Mouse (Mus musculus) right cerebral cortex, postnatal 36 days (tissue): Measurements from ENCODE around the gene Rtl10.
"Not testable (repeated sequence)": the region's sequence is repeated elsewhere in the genome, so short reads cannot be mapped to it uniquely, and the experiment has no call there.

Source experiments
- DNase-seq, 2 experiments: peaks; one replicate each; pipeline ENCODE4 v3.0.0; 2022; ENCODE audit warnings: low spot score in 2 of 2, mixed read lengths in 1 of 2

The Rtl10 gene

GRCm38 (mm10) chr16:18483839-18484238 lies 14.9 kb upstream of the Rtl10 start:
- no peak for DNase-seq

- DNase-seq = no peak
Observed at GRCm38 (mm10) chr16:18484386-18484785, 14.3 kb upstream of the Rtl10 start.

GRCm38 (mm10) chr16:18484794-18485435 lies 13.8 kb upstream of the Rtl10 start:
- DNase-seq = no peak

DNA sequence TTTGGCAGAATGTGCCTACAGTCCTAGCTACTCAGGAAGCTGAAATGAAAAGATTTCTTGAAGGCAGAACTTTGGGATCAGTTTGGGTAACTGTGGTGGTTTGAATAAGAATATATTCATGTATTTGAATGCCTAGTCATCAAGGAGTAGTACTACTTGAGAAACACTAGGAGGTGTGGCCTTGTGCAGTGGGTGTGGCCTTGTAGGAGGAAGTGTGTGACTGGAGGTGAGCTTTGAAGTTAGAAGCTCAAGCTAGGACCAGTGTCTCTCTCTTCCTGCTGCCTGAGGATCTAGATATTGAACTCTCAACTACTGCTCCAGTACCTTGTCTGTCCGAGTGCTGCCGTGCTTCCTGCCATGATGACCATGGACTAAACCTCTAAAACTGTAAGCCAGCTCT lies 12.6 kb upstream of the Rtl10 start:
- no peak for DNase-seq

- no peak for DNase-seq
Observed at GRCm38 (mm10) chr16:18490281-18490680, 8.4 kb upstream of the Rtl10 start.

DNA sequence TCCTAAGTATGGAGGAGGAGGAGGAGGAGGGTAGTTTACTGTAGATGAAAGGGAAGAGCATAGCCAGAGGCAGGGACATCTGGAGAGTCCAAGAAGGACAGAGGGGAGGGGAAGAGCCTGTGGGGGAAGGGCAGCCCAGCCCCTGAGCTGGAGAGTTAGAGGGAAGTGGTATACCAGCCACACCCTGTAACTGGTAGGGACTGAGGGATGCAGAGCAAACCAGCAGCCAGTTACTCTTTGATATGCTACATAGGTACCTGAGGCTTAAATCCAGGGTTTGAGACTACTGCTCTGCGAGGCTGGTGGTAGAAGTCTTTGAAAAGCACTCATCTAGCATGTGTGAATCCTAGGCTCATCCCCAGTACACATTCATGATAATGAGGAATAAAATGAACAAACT lies 7.8 kb upstream of the Rtl10 start:
- no peak for DNase-seq

DNA sequence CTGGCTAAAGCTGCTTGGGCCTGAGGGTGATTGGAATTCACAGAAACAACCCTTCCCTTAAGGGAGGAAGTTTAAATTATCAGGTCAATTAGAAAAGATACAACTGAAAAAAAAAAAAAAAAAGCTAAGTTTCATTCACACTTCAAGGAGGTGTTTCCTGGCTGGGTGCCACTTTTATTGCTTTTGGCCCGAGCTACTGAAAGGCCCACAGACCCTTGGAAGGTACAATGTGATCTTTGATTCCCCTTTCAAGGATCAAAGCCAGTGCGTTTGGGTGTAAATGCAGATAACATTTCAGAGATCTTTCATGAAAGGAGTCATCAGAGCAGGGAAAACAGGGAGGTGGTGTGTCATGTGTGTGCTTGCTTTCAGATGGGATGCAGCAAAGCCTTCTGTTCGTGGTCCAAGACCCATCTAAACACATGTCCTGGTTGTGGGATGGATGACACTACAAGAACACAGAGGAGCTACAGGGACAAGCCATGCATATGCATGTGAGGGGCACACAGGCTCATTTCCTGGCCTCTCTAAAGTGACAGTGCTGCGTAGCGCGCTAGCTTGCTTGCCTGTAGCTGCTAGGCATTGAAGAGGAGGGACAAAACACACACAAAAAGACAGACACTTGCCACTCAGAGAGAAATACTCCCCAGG lies 711 bp upstream of the Rtl10 start:
- no peak for DNase-seq

DNA sequence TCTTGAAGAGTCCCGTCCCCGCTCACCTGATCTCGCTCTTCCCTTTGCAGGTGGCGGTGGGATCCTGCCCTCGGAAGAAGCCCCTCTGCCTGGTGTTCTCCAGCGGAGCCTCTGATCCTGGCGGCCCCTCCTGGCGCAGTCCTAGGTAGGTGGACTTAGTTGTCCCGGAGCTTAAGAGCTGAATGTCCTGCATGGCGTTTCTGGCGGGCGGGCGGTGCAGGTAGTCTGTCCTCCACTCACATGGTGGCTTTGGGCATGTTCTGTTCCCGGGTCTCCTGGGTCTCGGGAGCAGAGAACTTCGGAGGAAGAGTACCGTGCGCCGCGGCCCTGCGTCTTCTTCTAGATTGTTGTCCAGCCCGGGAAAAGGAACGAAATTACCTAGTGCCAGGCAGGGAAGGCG lies 295 bp downstream of the Rtl10 start:
- DNase-seq = no peak

- no peak for DNase-seq
Observed at GRCm38 (mm10) chr16:18501531-18501930, 2.8 kb downstream of the Rtl10 start.

- DNase-seq = no peak
Observed at GRCm38 (mm10) chr16:18503566-18504342, 5.1 kb downstream of the Rtl10 start.

DNA sequence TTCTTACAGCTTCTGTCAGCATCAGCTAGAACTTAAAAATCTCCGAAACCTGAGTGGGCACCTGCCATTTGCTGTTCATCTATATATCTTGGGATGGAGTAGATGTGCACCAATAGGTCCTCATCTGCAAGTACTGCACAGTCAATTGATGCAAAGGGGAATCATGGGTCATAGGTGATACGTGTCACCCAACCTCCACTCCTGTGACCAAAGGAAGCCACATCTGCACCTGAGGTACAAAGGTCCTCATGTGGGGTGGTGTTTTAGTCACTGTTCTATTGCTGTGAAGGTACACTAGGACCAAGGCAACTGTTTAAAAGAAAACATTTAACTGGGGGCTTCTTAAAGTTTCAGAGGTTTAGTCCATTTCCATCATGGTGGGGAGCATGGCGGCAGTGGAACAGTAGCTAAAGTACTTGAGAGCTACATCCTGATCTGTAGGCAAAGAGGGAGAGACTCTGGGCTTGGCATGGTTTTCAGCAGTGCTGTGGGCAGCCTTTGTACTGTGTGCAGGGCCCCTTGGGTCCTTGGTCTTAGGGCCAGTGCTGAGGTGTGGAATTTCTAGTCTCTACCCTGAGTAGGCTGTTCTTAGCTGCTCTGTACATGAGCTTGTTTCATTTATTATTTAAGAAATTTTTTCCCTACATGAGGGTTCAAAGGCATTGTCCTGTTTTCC lies 8.0 kb downstream of the Rtl10 start:
- no peak for DNase-seq

- DNase-seq = no peak
Observed at GRCm38 (mm10) chr16:18507200-18507549, 8.5 kb downstream of the Rtl10 start.

DNA sequence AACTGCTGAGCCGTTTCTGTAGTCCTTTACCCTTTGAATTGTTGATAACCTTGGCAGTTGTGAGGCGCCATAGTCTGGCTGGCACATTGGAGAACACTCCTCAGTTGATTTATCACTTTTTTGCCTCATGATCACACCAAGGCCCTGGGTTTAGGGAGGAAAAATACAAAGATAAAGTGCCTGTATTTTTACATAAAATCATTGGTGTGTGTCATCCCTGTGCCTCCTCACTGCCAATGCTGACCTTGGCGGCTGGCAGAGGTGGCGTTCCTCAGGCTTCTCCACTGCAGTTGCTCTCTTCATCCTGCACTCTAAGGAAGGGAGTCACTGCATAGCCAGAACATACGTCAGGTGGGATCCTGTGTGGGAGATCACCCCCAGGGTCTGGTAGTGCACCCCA lies 13.0 kb downstream of the Rtl10 start:
- DNase-seq = no peak

- DNase-seq = no peak
Observed at GRCm38 (mm10) chr16:18513508-18513907, 14.8 kb downstream of the Rtl10 start.

DNA sequence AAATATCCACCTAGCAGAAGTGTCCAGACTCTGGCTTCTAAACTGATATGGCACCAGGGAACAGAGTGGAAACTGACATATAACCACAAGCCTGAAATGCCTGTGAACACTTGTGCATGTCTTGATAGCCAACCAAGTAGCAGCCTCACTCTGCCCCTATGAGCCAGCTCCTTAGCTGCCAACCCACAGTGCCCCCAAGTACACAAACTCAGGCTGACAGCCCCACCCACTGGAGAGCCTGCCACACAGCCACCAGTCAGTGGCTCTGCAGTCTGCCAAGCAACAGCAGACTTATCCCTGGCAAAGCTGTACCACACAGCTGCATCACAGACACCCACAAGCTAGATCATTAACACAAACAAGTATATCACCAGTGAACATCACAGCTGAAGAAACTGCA lies 19.4 kb downstream of the Rtl10 start:
- peak; percentile 16 to 24 for DNase-seq

- no peak for DNase-seq
Observed at GRCm38 (mm10) chr16:18523563-18524245, 25.0 kb downstream of the Rtl10 start.

GRCm38 (mm10) chr16:18528656-18529055 lies 30.0 kb downstream of the Rtl10 start:
- DNase-seq = no peak

- DNase-seq = not testable (repeated sequence)
Observed at GRCm38 (mm10) chr16:18533061-18533460, 34.4 kb downstream of the Rtl10 start.

GRCm38 (mm10) chr16:18537407-18537990 lies 38.8 kb downstream of the Rtl10 start:
- no peak for DNase-seq

DNA sequence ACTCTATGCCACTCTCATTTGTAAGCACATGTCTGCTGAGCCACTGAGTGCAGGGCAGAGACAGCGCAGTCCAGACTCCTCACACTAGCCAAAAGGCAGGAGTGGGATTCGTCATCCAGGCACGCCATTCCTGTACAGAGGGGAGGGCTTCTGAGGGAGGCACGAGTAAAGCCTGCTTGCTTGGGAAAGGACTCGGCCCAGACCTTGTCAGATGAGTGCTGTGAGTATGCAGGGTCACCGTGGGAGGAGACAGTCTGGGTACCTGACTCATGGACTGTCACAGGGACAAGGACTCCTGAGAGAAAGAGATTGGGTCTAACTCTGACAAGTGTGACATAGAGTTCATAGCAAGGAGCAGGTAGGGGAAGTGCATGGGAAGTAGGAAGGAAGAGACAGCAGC lies 40.6 kb downstream of the Rtl10 start:
- no peak for DNase-seq

- no peak for DNase-seq
Observed at GRCm38 (mm10) chr16:18543151-18543829, 44.6 kb downstream of the Rtl10 start.
